Mouse (Mus musculus) cortical plate, adult 2 months (tissue): ENCODE data around the gene Mlh1. TPM values are rescaled to one million over a fixed set of nuclear protein-coding genes. Genes with fewer than 3 reads are reported as not detected.

Experiments used
- H3K27ac ChIP-seq: fragments of 200-500 bp; 2 replicates; pipeline ENCODE4 v1.5.1; 2012; ENCODE audit warnings: low read length, control low read depth, inconsistent platforms; ENCODE audit not compliant: insufficient read depth
- H3K4me1 ChIP-seq: fragments of 200-500 bp; 2 replicates; pipeline ENCODE4 v1.6.1; 2011; ENCODE audit warnings: low read length; ENCODE audit not compliant: control insufficient read depth, insufficient read depth
- H3K4me3 ChIP-seq: fragments of 200-500 bp; 2 replicates; pipeline ENCODE4 v1.5.1; 2011; ENCODE audit warnings: mild to moderate bottlenecking, low read length, control low read depth; ENCODE audit not compliant: insufficient read depth
- CTCF ChIP-seq: fragments of 200-500 bp; IDR thresholded peaks from 2 replicates; pipeline ENCODE4 v1.5.1; 2011; ENCODE audit warnings: mild to moderate bottlenecking, control low read depth, low read length; ENCODE audit not compliant: insufficient read depth; ENCODE audit errors: extremely low read depth
- POLR2A ChIP-seq: fragments of 200-500 bp; IDR thresholded peaks from 2 replicates; pipeline ENCODE4 v1.6.1; 2011; ENCODE audit warnings: mild to moderate bottlenecking, low read length, control low read depth; ENCODE audit not compliant: insufficient read depth; ENCODE audit errors: extremely low read depth
- polyA plus RNA-seq: library from polyadenylated mRNA; depleted of rRNA; stranded (reverse); fragments of >200 nt; gene quantifications from 2 replicates; pipeline ENCODE4 v1.2.3, GENCODE M21; 2012

Gene Mlh1
- polyA plus RNA-seq, 1 experiment, result 28.4 TPM

- Histone ChIP-seq H3K4me1 (no peaks in the 10 kb centered on the region), H3K4me3 (no peak overlapping the region), H3K27ac (no peak overlapping the region)
- TF ChIP-seq CTCF, result no peak
- no peak for TF ChIP-seq POLR2A
These were observed 50.0 kb downstream of the Mlh1 start for GRCm38 (mm10) chr9:111221580-111221979.

GRCm38 (mm10) chr9:111220551-111221080 is 51.0 kb downstream of the Mlh1 start:
- no peaks in the 10 kb centered on the region for H3K4me1 ChIP-seq
- TF ChIP-seq CTCF (no peak), POLR2A (no peak)

GRCm38 (mm10) chr9:111216424-111216823 is 55.2 kb downstream of the Mlh1 start:
- TF ChIP-seq CTCF, result no peak
- TF ChIP-seq POLR2A, result no peak
- H3K4me1 ChIP-seq, result no peaks in the 10 kb centered on the region

More at GRCm38 (mm10) chr9:111220551-111221080, 51.0 kb downstream of the Mlh1 start:
- no peak overlapping the region for H3K4me3 ChIP-seq
- no peak overlapping the region for H3K27ac ChIP-seq

GRCm38 (mm10) chr9:111213501-111213900 is 58.1 kb downstream of the Mlh1 start:
- H3K4me1 ChIP-seq, result no peaks in the 10 kb centered on the region
- H3K27ac ChIP-seq, result no peak overlapping the region
- TF ChIP-seq POLR2A (no peak), CTCF (no peak)
- H3K4me3 ChIP-seq, result no peak overlapping the region

More at GRCm38 (mm10) chr9:111216424-111216823, 55.2 kb downstream of the Mlh1 start:
- H3K4me3 ChIP-seq, result no peak overlapping the region
- no peak overlapping the region for H3K27ac ChIP-seq

- TF ChIP-seq POLR2A (no peak), CTCF (no peak)
- Histone ChIP-seq H3K4me1 (no peaks in the 10 kb centered on the region), H3K4me3 (no peak overlapping the region), H3K27ac (no peak overlapping the region)
These were observed 60.2 kb downstream of the Mlh1 start for GRCm38 (mm10) chr9:111211122-111212041.

- H3K4me1 ChIP-seq, result peaks cover 3% of the 10 kb centered on the region
- no peak overlapping the region for H3K27ac ChIP-seq
- no peak overlapping the region for H3K4me3 ChIP-seq
- no peak for TF ChIP-seq POLR2A
- no peak for TF ChIP-seq CTCF
These were observed 61.2 kb downstream of the Mlh1 start for GRCm38 (mm10) chr9:111210412-111210811.

GRCm38 (mm10) chr9:111209158-111209699 is 62.4 kb downstream of the Mlh1 start:
- no peak overlapping the region for H3K4me3 ChIP-seq
- H3K27ac ChIP-seq, result no peak overlapping the region
- no peak for TF ChIP-seq CTCF
- TF ChIP-seq POLR2A, result no peak
- H3K4me1 ChIP-seq, result peaks cover 5% of the 10 kb centered on the region

GRCm38 (mm10) chr9:111208185-111208584 is 63.4 kb downstream of the Mlh1 start:
- Histone ChIP-seq H3K4me1 (peaks cover 6% of the 10 kb centered on the region), H3K27ac (no peak overlapping the region), H3K4me3 (no peak overlapping the region)
- TF ChIP-seq CTCF (no peak), POLR2A (no peak)

GRCm38 (mm10) chr9:111207683-111208082 is 63.9 kb downstream of the Mlh1 start:
- H3K27ac ChIP-seq, result no peak overlapping the region
- TF ChIP-seq CTCF, result no peak
- TF ChIP-seq POLR2A, result no peak
- H3K4me1 ChIP-seq, result peaks cover 6% of the 10 kb centered on the region
- no peak overlapping the region for H3K4me3 ChIP-seq

- TF ChIP-seq CTCF (no peak), POLR2A (no peak)
- no peak overlapping the region for H3K4me3 ChIP-seq
- H3K4me1 ChIP-seq, result peaks cover 6% of the 10 kb centered on the region
- no peak overlapping the region for H3K27ac ChIP-seq
These were observed 66.8 kb downstream of the Mlh1 start for GRCm38 (mm10) chr9:111204601-111205375.
